Comparison of ENCODE assay signal across 17 mouse cellular contexts in genomic region chr8:88130754-88131317, GRCm38 (mm10). TPM values are rescaled to one million over a fixed set of nuclear protein-coding genes. Genes with fewer than 3 reads are reported as not detected.
DNase-seq lines count a peak whose midpoint lies in the region; ATAC-seq lines count a peak whose summit lies in the region.
"Had no signal": no experiment of that assay in that cellular context is flagged by ENCODE, and none has a peak within 500 bp of the region (broad histone marks: within the 10 kb centered on the region; RNA-seq: fewer than 3 reads in every experiment).

No protein-coding gene starts in this region.

- DNase-seq in urinary bladder, adult 18-20 months (ENCODE audit: low spot score in 2 of 2) = peak; percentile 1 to 19
- DNase-seq in urinary bladder, postnatal 25 days (ENCODE audit: low spot score) = no peak
- no peak for DNase-seq in thymus, postnatal 0 days (ENCODE audit: low spot score)
- DNase-seq in thymus, postnatal 25 days = no peak
- DNase-seq: adrenal gland, postnatal 25 days; cerebellum, adult 9-11 months; layer of hippocampus, adult 9-11 months had no signal

- H3K9ac ChIP-seq in embryonic facial prominence, embryonic 15.5 days = no peak overlapping the region
- H3K9ac ChIP-seq in kidney, embryonic 15.5 days = no peak overlapping the region
- H3K9ac ChIP-seq: heart, embryonic 15.5 days; liver, embryonic 14.5 days; neural tube, embryonic 15.5 days had no signal

- no peaks in the 10 kb centered on the region for H3K9me3 ChIP-seq in embryonic facial prominence, embryonic 15.5 days (replicated peaks)
- H3K9me3 ChIP-seq in kidney, embryonic 15.5 days (replicated peaks) = no peaks in the 10 kb centered on the region
- H3K9me3 ChIP-seq: heart, embryonic 15.5 days; hindbrain, embryonic 10.5 days; midbrain, embryonic 10.5 days; neural tube, embryonic 15.5 days had no signal

- peaks cover 57% of the 10 kb centered on the region for H3K36me3 ChIP-seq in embryonic facial prominence, embryonic 15.5 days
- H3K36me3 ChIP-seq in kidney, embryonic 15.5 days = peaks cover 86% of the 10 kb centered on the region

- 28% methylated on average over 7 of the region's 7 CpGs for WGBS in embryonic facial prominence, embryonic 15.5 days
- 43% methylated on average over 7 of the region's 7 CpGs for WGBS in kidney, embryonic 15.5 days

- H3K4me2 ChIP-seq in embryonic facial prominence, embryonic 15.5 days (replicated peaks) = no peak overlapping the region
- no peak overlapping the region for H3K4me2 ChIP-seq in kidney, embryonic 15.5 days
- H3K4me2 ChIP-seq: heart, embryonic 15.5 days; neural tube, embryonic 15.5 days had no signal

- no peaks in the 10 kb centered on the region for H3K27me3 ChIP-seq in embryonic facial prominence, embryonic 15.5 days
- H3K27me3 ChIP-seq in kidney, embryonic 15.5 days = no peaks in the 10 kb centered on the region
- H3K27me3 ChIP-seq: heart, embryonic 15.5 days; neural tube, embryonic 15.5 days had no signal

- no peak overlapping the region for H3K27ac ChIP-seq in embryonic facial prominence, embryonic 15.5 days (replicated peaks)
- peak overlapping the region; percentile 39; the same call in 1 of the 2 replicates for H3K27ac ChIP-seq in kidney, embryonic 15.5 days
- H3K27ac ChIP-seq: heart, embryonic 15.5 days; hindbrain, embryonic 10.5 days; liver, embryonic 14.5 days; midbrain, embryonic 10.5 days; neural tube, embryonic 15.5 days had no signal

- ATAC-seq in embryonic facial prominence, embryonic 15.5 days (ENCODE audit: insufficient number of reproducible peaks, low FRiP score, low TSS enrichment, low read depth) = peak; percentile 65
- ATAC-seq in kidney, embryonic 15.5 days (replicated peaks; ENCODE audit: low FRiP score) = peak; percentile 75
- no peak for ATAC-seq in monocyte, adult 5-6 weeks (replicated peaks; ENCODE audit: insufficient number of reproducible peaks, low FRiP score, low TSS enrichment, poor library complexity, severe bottlenecking)
- ATAC-seq: CD4-positive, CD25-positive, alpha-beta regulatory T cell, adult 4 months; forebrain, embryonic 14.5 days had no signal

- H3K4me1 ChIP-seq in embryonic facial prominence, embryonic 15.5 days = no peaks in the 10 kb centered on the region
- H3K4me1 ChIP-seq in kidney, embryonic 15.5 days = peaks cover 7% of the 10 kb centered on the region; the same call in 1 of the 2 replicates
- H3K4me1 ChIP-seq: heart, embryonic 15.5 days; hindbrain, embryonic 10.5 days; midbrain, embryonic 10.5 days; neural tube, embryonic 15.5 days had no signal

- no peak overlapping the region for H3K4me3 ChIP-seq in embryonic facial prominence, embryonic 15.5 days (replicated peaks)
- no peak overlapping the region for H3K4me3 ChIP-seq in kidney, embryonic 15.5 days (replicated peaks)
- H3K4me3 ChIP-seq: heart, embryonic 15.5 days; hindbrain, embryonic 10.5 days; midbrain, embryonic 10.5 days; neural tube, embryonic 15.5 days had no signal

RNA-seq across cellular contexts. Expression of gene Heatr3, which starts 6.8 kb away (rescaled TPM):
- 47.1 and 50.5 TPM in 2 replicates for polyA plus RNA-seq in embryonic facial prominence, embryonic 15.5 days (2015; fragmentation: Nextera tagmentation; extraction: Ambion mirVana)
- polyA plus RNA-seq in kidney, embryonic 15.5 days (2015; fragmentation: Nextera tagmentation; extraction: Ambion mirVana) = 47.2 and 51.0 TPM in 2 replicates
- polyA plus RNA-seq in thymus, postnatal 0 days (2015; fragmentation: Nextera tagmentation; extraction: Ambion mirVana) = 29.7 and 33.6 TPM in 2 replicates
- total RNA-seq in monocyte, adult 5-6 weeks (2017) = 7.2 to 19.1 TPM (median 8.4 TPM) in 3 replicates

RNA-seq across cellular contexts. Expression of gene Cnep1r1, which starts 12.3 kb away (rescaled TPM):
- polyA plus RNA-seq in embryonic facial prominence, embryonic 15.5 days (2015; fragmentation: Nextera tagmentation; extraction: Ambion mirVana) = 55.5 and 62.8 TPM in 2 replicates
- polyA plus RNA-seq in kidney, embryonic 15.5 days (2015; fragmentation: Nextera tagmentation; extraction: Ambion mirVana) = 59.5 and 60.6 TPM in 2 replicates
- polyA plus RNA-seq in thymus, postnatal 0 days (2015; fragmentation: Nextera tagmentation; extraction: Ambion mirVana) = 45.0 and 51.3 TPM in 2 replicates
- 13.0 to 16.5 TPM (median 13.1 TPM) in 3 replicates for total RNA-seq in monocyte, adult 5-6 weeks (2017)

Comparison
In these comparisons a context has a peak if more than half of its experiments do, and no peak if none do; other contexts are left out.
1. DNase-seq: peak in urinary bladder, adult 18-20 months (2 of 2); none in urinary bladder, postnatal 25 days (single experiment), thymus, postnatal 0 days (single experiment) and thymus, postnatal 25 days (single experiment).